Mouse (Mus musculus) B cell, adult 2 months (primary cell): ENCODE measurements around the gene Iqgap2.

Source experiments
- DNase-seq, 2 experiments: peaks; one replicate each; pipeline ENCODE4 v3.0.0; 2022

Iqgap2 gene

GRCm38 (mm10) chr13:95610786-95611562, 280.7 kb downstream of the Iqgap2 start:
- DNase-seq = no peak

GRCm38 (mm10) chr13:95609088-95609420, 282.7 kb downstream of the Iqgap2 start:
- no peak for DNase-seq

- DNase-seq = no peak
Measured at GRCm38 (mm10) chr13:95608416-95609087, 283.2 kb downstream of the Iqgap2 start.

- DNase-seq = no peak
Measured at GRCm38 (mm10) chr13:95607019-95607418, 284.7 kb downstream of the Iqgap2 start.

GRCm38 (mm10) chr13:95604288-95604687, 287.4 kb downstream of the Iqgap2 start:
- DNase-seq = no peak

GRCm38 (mm10) chr13:95599833-95600359, 291.8 kb downstream of the Iqgap2 start:
- no peak for DNase-seq

GRCm38 (mm10) chr13:95598232-95598920, 293.3 kb downstream of the Iqgap2 start:
- no peak for DNase-seq

- no peak for DNase-seq
Measured at GRCm38 (mm10) chr13:95597578-95597977, 294.1 kb downstream of the Iqgap2 start.

GRCm38 (mm10) chr13:95596689-95597088, 295.0 kb downstream of the Iqgap2 start:
- no peak for DNase-seq

- DNase-seq = no peak
Measured at GRCm38 (mm10) chr13:95595921-95596320, 295.8 kb downstream of the Iqgap2 start.

GRCm38 (mm10) chr13:95595411-95595810, 296.3 kb downstream of the Iqgap2 start:
- DNase-seq = no peak

GRCm38 (mm10) chr13:95592860-95593259, 298.9 kb downstream of the Iqgap2 start:
- DNase-seq = peak; percentile 15 to 20

GRCm38 (mm10) chr13:95591606-95592005, 300.1 kb downstream of the Iqgap2 start:
- no peak for DNase-seq

GRCm38 (mm10) chr13:95587628-95588027, 304.1 kb downstream of the Iqgap2 start:
- no peak for DNase-seq

GRCm38 (mm10) chr13:95584898-95585297, 306.8 kb downstream of the Iqgap2 start:
- DNase-seq = no peak

- no peak for DNase-seq
Measured at GRCm38 (mm10) chr13:95583237-95584189, 308.2 kb downstream of the Iqgap2 start.

GRCm38 (mm10) chr13:95581850-95582249, 309.9 kb downstream of the Iqgap2 start:
- no peak for DNase-seq

GRCm38 (mm10) chr13:95578016-95578697, 313.6 kb downstream of the Iqgap2 start:
- no peak for DNase-seq
